Mouse (Mus musculus) erythroblast, embryonic 14.5 days (primary cell): ENCODE data around the gene Camk1d.

Source experiments
- GATA1 ChIP-seq: IDR thresholded peaks from 2 replicates; pipeline ENCODE4 v1.6.1; 2012; ENCODE audit warnings: low read length, inconsistent platforms, mixed read lengths
- TAL1 ChIP-seq: IDR thresholded peaks from 3 replicates; pipeline ENCODE4 v1.6.1; 2012; ENCODE audit warnings: low read length, inconsistent platforms, mixed read lengths

- TF ChIP-seq TAL1: no peak
- no peak for TF ChIP-seq GATA1
These were observed 336.1 kb downstream of the Camk1d start for GRCm38 (mm10) chr2:5378066-5378672.
